Mouse (Mus musculus): ENCODE measurements around the gene Map3k15. TPM values are rescaled to one million over a fixed set of nuclear protein-coding genes. Genes with fewer than 3 reads are reported as not detected.

The Map3k15 gene
- polyA plus RNA-seq, 1 experiment = 0.01 TPM

Other genes starting within 250 kb of the Map3k15 start
- 95.4 TPM for gene Pdha1, start 150.0 kb downstream of the Map3k15 start, polyA plus RNA-seq (2012; fragmentation: generic; extraction: Trizol)

All from myocyte (in vitro differentiated cells).